Mouse (Mus musculus): ENCODE data around the gene Anapc5. TPM values are rescaled to one million over a fixed set of nuclear protein-coding genes. Genes with fewer than 3 reads are reported as not detected.

The Anapc5 gene
- polyA plus RNA-seq, 1 experiment from 2014 or later, result 286 TPM

DNA sequence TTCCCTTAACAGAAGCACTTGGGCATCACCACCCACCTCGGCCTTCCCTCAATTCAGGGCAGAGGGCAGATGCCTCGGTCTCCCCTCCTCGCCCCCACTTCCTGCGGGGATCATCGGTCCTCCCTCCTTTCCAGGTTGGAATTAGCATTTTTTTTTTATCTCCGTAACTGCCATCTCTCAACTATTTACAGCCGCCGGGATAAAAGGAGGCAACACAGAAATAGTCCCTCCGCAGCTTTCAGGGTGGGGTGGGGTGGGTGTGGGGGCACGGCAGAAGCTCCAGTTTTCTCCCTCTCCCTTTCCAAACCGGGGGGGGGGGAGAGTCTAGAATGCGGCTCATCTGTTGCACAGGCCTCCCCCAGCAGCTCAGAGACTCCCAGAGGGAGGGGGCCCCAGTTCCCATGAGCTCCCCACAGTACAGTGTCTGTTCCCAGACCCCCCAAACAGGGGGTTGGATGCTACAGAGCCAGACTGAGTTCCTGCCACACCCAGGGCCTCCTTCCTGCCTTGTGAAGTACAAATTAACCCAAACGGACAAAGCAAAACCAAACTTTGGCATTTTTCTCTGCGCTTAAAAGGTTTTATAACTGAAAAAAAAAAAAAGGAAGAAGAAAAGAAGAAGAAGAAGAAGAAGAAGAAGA is 45.4 kb downstream of the Anapc5 start:
- Histone ChIP-seq H3K4me3 (no peak overlapping the region), H3K27me3 (no peaks in the 10 kb centered on the region), H3K9me3 (replicated peaks) (no peaks in the 10 kb centered on the region), H3K4me2 (no peak overlapping the region), H3K27ac (peak overlapping the region; percentile 38; the same call in 1 of the 2 replicates), H3K9ac (no peak overlapping the region), H3K4me1 (replicated peaks) (peaks cover 21% of the 10 kb centered on the region), H3K36me3 (no peaks in the 10 kb centered on the region)
- ATAC-seq (replicated peaks; ENCODE audit: insufficient number of reproducible peaks, insufficient read depth, low FRiP score, low read depth), result no peak
- 66% methylated on average over 14 of the region's 14 CpGs for whole genome bisulfite sequencing

DNA sequence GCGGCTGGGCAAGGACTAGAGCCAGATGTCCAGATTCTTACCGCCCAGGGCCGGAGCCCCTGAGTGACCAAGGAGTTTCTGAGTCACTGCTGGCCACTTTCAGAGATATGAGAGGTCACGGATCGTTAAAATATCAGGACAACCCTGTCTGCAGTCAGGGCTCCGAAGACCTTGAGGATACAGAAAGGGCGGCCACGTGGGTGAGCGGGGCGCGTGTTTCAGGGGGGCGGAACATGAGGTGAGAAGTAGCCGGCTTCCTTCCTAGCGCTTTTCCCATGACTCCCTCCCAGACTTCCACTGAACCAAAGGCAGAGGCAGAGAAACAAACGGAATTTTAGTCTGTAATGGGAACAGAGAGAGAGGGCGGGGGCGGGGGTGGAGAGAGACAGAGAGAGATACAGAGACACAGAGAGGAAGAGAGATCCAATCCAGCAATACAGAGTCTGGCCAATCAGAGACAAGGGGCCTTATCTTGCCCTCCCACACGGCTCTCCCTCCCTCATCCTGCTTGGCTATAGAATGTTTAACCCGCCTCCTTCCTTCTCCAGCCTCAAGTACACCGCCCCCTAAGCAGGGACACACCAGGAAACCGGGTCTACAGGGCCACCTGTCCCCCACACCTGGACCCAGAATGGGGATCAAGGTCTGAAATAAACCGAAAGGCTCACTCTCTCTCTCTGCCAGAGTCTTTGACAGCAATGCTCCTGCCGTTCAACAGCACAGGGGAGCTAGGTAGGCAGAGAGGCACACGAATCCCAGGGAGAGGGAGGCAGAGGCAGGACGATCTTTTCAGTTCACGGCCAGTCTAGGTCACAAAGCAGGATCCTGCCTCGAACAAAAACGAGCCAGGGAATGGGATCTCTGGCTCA is 46.2 kb downstream of the Anapc5 start:
- Histone ChIP-seq H3K9ac (no peak overlapping the region), H3K4me1 (replicated peaks) (peaks cover 29% of the 10 kb centered on the region), H3K36me3 (no peaks in the 10 kb centered on the region), H3K4me3 (peak overlapping the region; percentile 13; the same call in 1 of the 2 replicates), H3K27me3 (no peaks in the 10 kb centered on the region), H3K27ac (peak overlapping the region; percentile 38), H3K4me2 (peak overlapping the region; percentile 41), H3K9me3 (replicated peaks) (no peaks in the 10 kb centered on the region)
- WGBS, result 59% methylated on average over 28 of the region's 28 CpGs
- ATAC-seq (replicated peaks; ENCODE audit: insufficient number of reproducible peaks, insufficient read depth, low FRiP score, low read depth), result no peak

DNA sequence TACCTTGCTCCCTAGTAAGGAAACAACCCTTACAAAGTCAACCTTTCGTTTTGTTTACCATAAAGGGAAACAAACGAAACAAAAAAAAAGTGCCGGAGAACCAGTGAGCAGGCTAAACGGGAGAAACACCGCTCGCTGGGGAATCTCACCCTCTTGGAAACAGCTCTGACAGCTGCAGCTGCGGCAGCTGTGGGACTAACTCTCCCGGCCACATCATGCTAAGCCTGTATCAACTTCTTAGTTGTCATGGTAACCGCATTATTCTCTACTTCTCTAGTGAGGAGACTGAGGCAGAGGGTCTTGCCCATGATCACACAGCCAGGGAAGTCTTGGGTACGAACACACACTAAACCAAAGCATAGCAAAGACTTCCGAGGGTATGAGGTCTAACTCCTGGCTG is 47.4 kb downstream of the Anapc5 start:
- H3K27ac ChIP-seq, result no peak overlapping the region
- 86% methylated on average over 11 of the region's 11 CpGs for WGBS
- no peaks in the 10 kb centered on the region for H3K27me3 ChIP-seq
- no peak overlapping the region for H3K4me3 ChIP-seq
- no peak overlapping the region for H3K4me2 ChIP-seq
- peaks cover 28% of the 10 kb centered on the region for H3K4me1 ChIP-seq (replicated peaks)
- H3K9ac ChIP-seq, result no peak overlapping the region
- ATAC-seq (replicated peaks; ENCODE audit: insufficient number of reproducible peaks, insufficient read depth, low FRiP score, low read depth), result no peak
- H3K36me3 ChIP-seq, result no peaks in the 10 kb centered on the region
- H3K9me3 ChIP-seq (replicated peaks), result no peaks in the 10 kb centered on the region

DNA sequence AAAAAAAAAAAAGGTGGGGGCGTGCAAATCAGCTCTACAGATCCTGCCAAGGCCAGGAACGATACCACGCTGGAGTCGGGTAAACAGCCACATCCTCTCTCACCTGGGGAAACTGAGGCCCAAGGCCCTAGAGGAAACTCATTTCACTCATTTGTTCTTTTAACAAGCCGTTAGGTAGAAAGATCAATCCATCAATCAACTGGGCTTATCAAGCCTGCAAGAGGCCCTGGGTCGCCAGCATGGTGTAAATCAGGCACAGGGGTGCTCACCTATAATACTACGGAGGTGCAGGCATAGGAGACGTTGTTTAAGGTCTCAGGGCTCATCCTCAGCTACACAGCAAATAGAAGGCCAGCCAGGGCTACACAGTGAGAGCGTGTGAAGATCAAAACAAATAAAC is 49.7 kb downstream of the Anapc5 start:
- WGBS, result 76% methylated on average over 9 of the region's 9 CpGs
- H3K9me3 ChIP-seq (replicated peaks), result no peaks in the 10 kb centered on the region
- H3K27me3 ChIP-seq, result no peaks in the 10 kb centered on the region
- no peak overlapping the region for H3K4me3 ChIP-seq
- H3K4me1 ChIP-seq (replicated peaks), result peaks cover 20% of the 10 kb centered on the region
- no peak overlapping the region for H3K9ac ChIP-seq
- H3K36me3 ChIP-seq, result no peaks in the 10 kb centered on the region
- peak overlapping the region; percentile 79 for H3K27ac ChIP-seq
- no peak for ATAC-seq (replicated peaks; ENCODE audit: insufficient number of reproducible peaks, insufficient read depth, low FRiP score, low read depth)
- no peak overlapping the region for H3K4me2 ChIP-seq

DNA sequence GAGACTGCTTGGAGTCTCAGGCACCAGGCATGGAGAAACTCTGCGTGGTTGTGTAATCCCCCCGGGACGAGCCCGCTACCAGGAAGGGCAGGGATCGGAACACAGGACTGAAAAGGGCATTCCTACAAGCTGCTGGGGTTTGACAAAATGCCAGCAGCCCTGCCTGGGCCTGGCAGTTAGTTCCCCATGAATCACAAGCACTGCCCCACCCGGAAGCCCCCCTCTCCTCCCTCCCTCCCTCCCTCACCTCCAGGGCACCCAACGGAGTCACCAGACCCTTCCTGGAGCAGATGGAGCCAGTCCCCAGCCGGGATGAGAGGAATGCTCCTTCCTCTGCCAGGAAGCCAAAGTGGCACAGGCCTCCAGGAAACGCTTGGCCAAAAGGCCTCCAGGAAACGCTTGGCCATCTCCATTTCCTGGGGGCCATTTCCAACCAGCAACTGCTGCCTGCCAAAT is 50.3 kb downstream of the Anapc5 start:
- no peak overlapping the region for H3K9ac ChIP-seq

DNA sequence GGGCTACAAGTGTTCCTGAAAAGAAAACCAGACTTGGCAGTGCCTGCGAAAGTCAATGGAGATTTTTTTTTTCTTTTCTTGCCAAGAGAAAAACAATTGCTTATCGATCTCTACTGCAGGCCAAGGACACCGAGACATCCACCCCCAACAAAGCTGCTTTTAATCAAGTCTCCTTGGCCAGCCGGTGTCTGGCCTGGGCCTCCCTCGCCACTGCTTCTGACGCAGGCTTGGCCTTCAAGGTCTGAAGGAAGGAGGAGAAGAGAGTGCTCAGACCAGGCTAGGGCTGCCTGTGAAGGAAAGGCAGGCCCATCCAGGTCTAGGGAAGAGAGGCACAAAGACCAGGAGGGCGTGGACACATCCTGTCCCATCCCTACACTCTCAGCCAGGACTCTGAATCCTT is 50.8 kb downstream of the Anapc5 start:
- WGBS, result 56% methylated on average over 7 of the region's 7 CpGs

More for the DNA sequence above, 50.3 kb downstream of the Anapc5 start:
- WGBS, result 43% methylated on average over 10 of the region's 10 CpGs
- no peaks in the 10 kb centered on the region for H3K36me3 ChIP-seq
- ATAC-seq (replicated peaks; ENCODE audit: insufficient number of reproducible peaks, insufficient read depth, low FRiP score, low read depth), result peak; percentile 50; the same call in 1 of the 2 replicates
- no peaks in the 10 kb centered on the region for H3K27me3 ChIP-seq
- no peaks in the 10 kb centered on the region for H3K9me3 ChIP-seq (replicated peaks)
- no peak overlapping the region for H3K4me3 ChIP-seq
- peak overlapping the region; percentile 79 for H3K27ac ChIP-seq
- peaks cover 20% of the 10 kb centered on the region for H3K4me1 ChIP-seq (replicated peaks)
- peak overlapping the region; percentile 30 for H3K4me2 ChIP-seq

DNA sequence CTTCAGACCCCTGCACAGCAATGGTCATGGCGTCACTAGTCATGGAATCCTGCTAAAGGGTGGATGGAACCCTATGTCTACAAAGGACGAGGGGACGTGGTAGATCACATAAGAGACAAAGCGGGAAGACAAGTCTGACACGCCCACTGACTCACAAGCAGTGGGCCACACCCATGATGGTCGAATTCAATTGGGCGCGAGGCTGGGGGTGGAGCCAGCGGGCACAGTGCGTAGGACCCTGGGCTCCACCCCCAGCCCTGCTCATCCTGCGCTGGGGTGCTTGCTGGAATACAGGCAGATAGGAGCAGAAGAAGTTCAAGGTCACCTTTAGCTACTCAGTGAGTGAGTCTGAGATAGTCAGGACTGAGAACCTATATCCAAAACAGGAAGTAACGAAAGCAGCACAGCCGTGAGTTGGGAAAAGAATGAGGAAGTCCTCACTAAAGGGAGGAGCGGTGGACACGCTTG is 52.0 kb downstream of the Anapc5 start:
- H3K27me3 ChIP-seq, result no peaks in the 10 kb centered on the region
- no peak overlapping the region for H3K9ac ChIP-seq
- H3K9me3 ChIP-seq (replicated peaks), result no peaks in the 10 kb centered on the region
- H3K4me2 ChIP-seq, result no peak overlapping the region
- 77% methylated on average over 15 of the region's 15 CpGs for WGBS
- H3K4me1 ChIP-seq (replicated peaks), result peaks cover 18% of the 10 kb centered on the region
- ATAC-seq (replicated peaks; ENCODE audit: insufficient number of reproducible peaks, insufficient read depth, low FRiP score, low read depth), result no peak
- no peak overlapping the region for H3K27ac ChIP-seq
- no peaks in the 10 kb centered on the region for H3K36me3 ChIP-seq
- no peak overlapping the region for H3K4me3 ChIP-seq

More for the DNA sequence above, 50.8 kb downstream of the Anapc5 start:
- Histone ChIP-seq H3K4me1 (replicated peaks) (peaks cover 20% of the 10 kb centered on the region), H3K27ac (peak overlapping the region; percentile 79), H3K27me3 (no peaks in the 10 kb centered on the region), H3K4me2 (no peak overlapping the region), H3K9me3 (replicated peaks) (no peaks in the 10 kb centered on the region), H3K9ac (no peak overlapping the region), H3K4me3 (no peak overlapping the region), H3K36me3 (no peaks in the 10 kb centered on the region)
- ATAC-seq (replicated peaks; ENCODE audit: insufficient number of reproducible peaks, insufficient read depth, low FRiP score, low read depth), result peak; percentile 37; the same call in 1 of the 2 replicates

DNA sequence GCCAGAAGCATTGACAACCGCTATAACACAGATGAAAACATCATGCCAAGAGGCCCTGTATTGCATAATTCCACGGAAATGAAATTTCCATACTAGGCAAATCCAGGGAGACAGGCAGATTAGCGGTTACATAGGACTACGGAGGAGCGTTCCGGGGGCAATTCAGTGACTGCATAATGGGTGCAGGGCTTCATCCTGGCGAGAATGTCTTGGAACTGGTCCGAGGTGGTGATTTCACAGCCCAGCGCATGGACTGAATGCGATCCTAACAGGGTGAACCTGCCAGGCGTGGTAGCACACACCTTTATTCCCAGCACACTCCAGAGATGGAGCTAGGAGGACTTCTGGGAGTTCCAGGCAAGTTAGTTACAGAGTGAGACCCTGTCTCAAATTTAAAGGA is 53.9 kb downstream of the Anapc5 start:
- no peak overlapping the region for H3K27ac ChIP-seq

DNA sequence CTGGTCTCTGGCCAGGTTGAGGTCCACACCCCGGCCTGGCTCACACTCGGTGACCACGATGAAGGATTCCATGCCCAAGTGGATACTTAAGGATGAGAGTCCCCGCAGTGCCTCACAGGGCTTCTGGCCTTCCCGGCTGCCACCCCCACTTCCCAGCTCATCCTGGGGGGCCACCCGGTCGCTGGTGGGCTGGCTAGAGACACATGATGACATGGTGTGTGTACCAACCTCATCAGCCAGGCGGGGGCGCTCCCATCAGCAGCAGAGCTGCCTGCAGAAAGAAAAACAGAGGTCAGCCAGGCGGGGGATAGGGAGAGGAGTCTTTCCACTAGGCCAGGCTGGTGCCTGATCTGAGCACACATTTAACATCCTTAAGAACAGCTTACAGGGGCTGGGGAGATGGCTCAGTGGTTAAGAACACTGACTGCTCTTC is 57.1 kb downstream of the Anapc5 start:
- WGBS, result 42% methylated on average over 10 of the region's 10 CpGs

More for the DNA sequence above, 53.9 kb downstream of the Anapc5 start:
- Histone ChIP-seq H3K4me3 (no peak overlapping the region), H3K9me3 (replicated peaks) (no peaks in the 10 kb centered on the region), H3K9ac (no peak overlapping the region), H3K36me3 (no peaks in the 10 kb centered on the region), H3K4me1 (replicated peaks) (peaks cover 32% of the 10 kb centered on the region), H3K27me3 (no peaks in the 10 kb centered on the region), H3K4me2 (no peak overlapping the region)
- no peak for ATAC-seq (replicated peaks; ENCODE audit: insufficient number of reproducible peaks, insufficient read depth, low FRiP score, low read depth)
- WGBS, result 92% methylated on average over 11 of the region's 11 CpGs

DNA sequence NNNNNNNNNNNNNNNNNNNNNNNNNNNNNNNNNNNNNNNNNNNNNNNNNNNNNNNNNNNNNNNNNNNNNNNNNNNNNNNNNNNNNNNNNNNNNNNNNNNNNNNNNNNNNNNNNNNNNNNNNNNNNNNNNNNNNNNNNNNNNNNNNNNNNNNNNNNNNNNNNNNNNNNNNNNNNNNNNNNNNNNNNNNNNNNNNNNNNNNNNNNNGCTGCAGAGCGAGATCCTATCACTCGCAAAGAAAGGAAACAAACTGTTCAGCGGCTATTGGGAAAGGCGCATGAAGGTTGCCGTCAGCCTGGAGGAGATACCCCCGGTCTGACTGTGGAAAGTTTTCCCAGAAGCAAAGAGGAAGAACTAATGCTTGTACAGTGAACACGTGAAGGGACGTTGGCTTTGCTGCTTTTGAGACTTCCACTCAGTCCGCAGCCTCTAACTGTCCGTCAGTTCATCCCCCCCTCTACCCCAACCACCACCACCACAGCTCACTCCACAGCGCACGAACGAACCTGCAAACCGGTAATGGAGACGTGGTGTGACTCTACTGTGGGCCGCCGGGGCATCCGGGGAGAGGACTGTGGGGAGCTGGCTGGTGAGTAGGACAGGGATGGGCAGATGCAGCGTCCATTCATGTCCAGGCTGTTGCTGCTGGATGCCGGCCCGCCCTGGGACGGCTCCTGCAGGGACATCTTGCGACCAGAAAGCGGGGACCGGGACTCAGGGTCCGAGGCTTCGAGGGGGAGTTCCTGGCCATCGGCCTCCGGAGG is 57.7 kb downstream of the Anapc5 start:
- Histone ChIP-seq H3K36me3 (no peaks in the 10 kb centered on the region), H3K9me3 (replicated peaks) (no peaks in the 10 kb centered on the region), H3K27ac (peak overlapping the region; percentile 56), H3K4me3 (no peak overlapping the region), H3K4me2 (peak overlapping the region; percentile 42), H3K4me1 (replicated peaks) (peaks cover 22% of the 10 kb centered on the region), H3K27me3 (no peaks in the 10 kb centered on the region), H3K9ac (no peak overlapping the region)
- WGBS, result 53% methylated on average over 29 of the region's 29 CpGs
- peak; percentile 14; the same call in 1 of the 2 replicates for ATAC-seq (replicated peaks; ENCODE audit: insufficient number of reproducible peaks, insufficient read depth, low FRiP score, low read depth)

More for the DNA sequence above, 57.1 kb downstream of the Anapc5 start:
- H3K27ac ChIP-seq, result 0 out of 2 replicates have a peak overlapping the region, but pooled peaks have one; percentile 56
- H3K4me2 ChIP-seq, result peak overlapping the region; percentile 42
- H3K9me3 ChIP-seq (replicated peaks), result no peaks in the 10 kb centered on the region
- H3K4me1 ChIP-seq (replicated peaks), result peaks cover 22% of the 10 kb centered on the region
- no peaks in the 10 kb centered on the region for H3K36me3 ChIP-seq
- no peaks in the 10 kb centered on the region for H3K27me3 ChIP-seq
- ATAC-seq (replicated peaks; ENCODE audit: insufficient number of reproducible peaks, insufficient read depth, low FRiP score, low read depth), result no peak; the same call in 1 of the 2 replicates
- no peak overlapping the region for H3K4me3 ChIP-seq
- H3K9ac ChIP-seq, result no peak overlapping the region

DNA sequence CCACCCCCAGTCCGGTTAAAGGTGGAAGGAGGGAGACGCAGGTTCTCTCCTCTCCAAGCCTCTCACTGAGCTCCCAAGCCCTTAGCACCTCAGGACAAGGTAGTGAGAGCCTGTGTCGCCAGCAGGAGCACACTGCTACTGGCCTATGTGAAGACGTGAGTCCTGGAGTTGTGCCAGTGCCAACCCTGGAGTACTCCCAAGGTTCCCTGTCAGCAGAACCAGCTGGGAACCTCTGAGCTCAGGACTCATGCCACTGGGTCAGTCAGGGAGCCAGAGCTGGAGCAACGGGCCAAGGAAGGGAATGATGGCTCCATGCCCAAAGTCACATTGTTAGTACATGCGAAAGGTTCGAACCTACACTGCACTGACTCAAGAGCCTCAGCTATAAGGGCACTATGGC is 64.5 kb downstream of the Anapc5 start:
- Histone ChIP-seq H3K36me3 (peaks cover 15% of the 10 kb centered on the region), H3K27ac (no peak overlapping the region), H3K4me1 (replicated peaks) (peaks cover 7% of the 10 kb centered on the region; the same call in 1 of the 2 replicates), H3K4me2 (no peak overlapping the region), H3K9ac (no peak overlapping the region), H3K4me3 (no peak overlapping the region), H3K27me3 (no peaks in the 10 kb centered on the region), H3K9me3 (replicated peaks) (no peaks in the 10 kb centered on the region)
- WGBS, result 76% methylated on average over 7 of the region's 7 CpGs
- no peak for ATAC-seq (replicated peaks; ENCODE audit: insufficient number of reproducible peaks, insufficient read depth, low FRiP score, low read depth)
